Mouse (Mus musculus): ENCODE measurements around the gene Krit1. TPM values are rescaled to one million over a fixed set of nuclear protein-coding genes. Genes with fewer than 3 reads are reported as not detected.
A peak's percentile ranks its signal among the peaks of the same experiment; 100 is the strongest.
"Not testable (repeated sequence)": the region's sequence is repeated elsewhere in the genome, so short reads cannot be mapped to it uniquely, and the experiment has no call there.

Krit1 gene
- polyA plus RNA-seq, 1 experiment from 2014 or later = 68.8 TPM

DNA sequence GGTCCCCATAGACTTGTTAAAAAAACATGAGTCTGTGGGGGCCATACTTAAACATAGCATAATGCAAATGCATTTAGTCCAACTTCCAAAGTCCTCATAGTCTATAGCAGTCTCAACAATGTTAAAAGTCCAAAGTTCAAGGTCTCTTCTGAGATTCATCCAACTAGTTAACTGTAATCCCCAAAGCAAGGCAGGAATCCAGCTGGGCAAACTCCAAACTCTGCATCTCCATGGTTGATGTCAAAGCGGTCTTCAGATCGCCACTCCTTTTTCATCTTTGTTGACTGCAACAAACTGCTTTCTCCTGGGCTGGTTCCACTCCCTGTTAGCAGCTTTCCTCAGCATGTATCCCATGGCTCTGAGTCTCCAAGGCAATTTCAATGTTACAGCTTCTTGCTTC lies 5.9 kb upstream of the Krit1 start:
- not testable (repeated sequence) for H3K9me3 ChIP-seq (ENCODE audit: control insufficient read depth, low read length); H3K4me3 ChIP-seq (replicated peaks; ENCODE audit: low read depth, low read length); H3K9ac ChIP-seq (replicated peaks; ENCODE audit: low read length); H3K36me3 ChIP-seq (ENCODE audit: control insufficient read depth, insufficient read depth, low read length); H3K4me2 ChIP-seq (ENCODE audit: low read length); ATAC-seq (ENCODE audit: low FRiP score, low TSS enrichment); H3K27ac ChIP-seq (replicated peaks; ENCODE audit: low read depth, low read length); H3K27me3 ChIP-seq (ENCODE audit: control insufficient read depth, insufficient read depth, low read length); DNase-seq
- WGBS = 100% methylated on average over 2 of the region's 2 CpGs
- 0 out of 2 replicates have a peak, but pooled peaks cover 12% of the 10 kb centered on the region for H3K4me1 ChIP-seq (ENCODE audit: control insufficient read depth, insufficient read depth, low read length)

DNA sequence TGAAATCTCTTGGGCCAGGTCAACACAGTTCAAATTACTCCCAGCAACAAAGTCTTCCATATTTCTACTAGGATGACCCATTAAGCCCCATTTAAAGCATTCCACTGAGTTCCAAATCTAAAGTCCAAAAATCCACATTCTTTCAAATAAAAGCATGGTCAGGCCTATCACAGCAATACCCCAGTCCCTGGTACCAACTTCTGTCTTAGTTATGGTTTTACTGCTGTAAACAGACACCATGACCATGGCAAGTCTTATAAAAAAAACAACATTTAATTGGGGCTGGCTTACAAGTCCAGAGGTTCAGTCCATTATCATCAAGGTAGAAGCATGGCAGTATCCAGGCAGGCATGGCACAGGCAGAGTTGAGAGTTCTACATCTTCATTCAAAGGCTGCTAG lies 4.3 kb upstream of the Krit1 start:
- H3K9ac ChIP-seq (replicated peaks; ENCODE audit: low read length) = not testable (repeated sequence)

DNA sequence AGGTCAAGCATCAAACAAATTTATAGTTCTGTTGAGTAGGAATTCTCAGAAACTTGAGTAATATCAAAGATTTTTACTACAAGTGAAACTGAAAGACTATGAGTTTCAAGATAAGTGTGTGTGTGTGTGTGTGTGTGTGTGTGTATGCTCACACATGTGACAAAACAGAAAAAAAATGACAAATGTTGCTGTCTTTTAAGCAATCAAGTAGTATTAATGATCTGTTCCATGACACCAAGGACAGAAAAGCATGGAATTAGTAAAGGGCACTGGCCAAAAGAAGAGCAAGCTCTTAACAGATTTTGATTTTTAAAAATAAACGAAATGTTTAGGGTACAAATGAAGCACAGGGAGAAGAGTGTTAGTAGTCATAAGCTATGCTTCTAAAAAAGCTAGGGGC lies 2.9 kb upstream of the Krit1 start:
- no peak overlapping the region for H3K4me3 ChIP-seq (replicated peaks; ENCODE audit: low read depth, low read length)
- ATAC-seq (ENCODE audit: low FRiP score, low TSS enrichment) (no peak), DNase-seq (no peak)

More for the DNA sequence above, 4.3 kb upstream of the Krit1 start:
- not testable (repeated sequence) for H3K27me3 ChIP-seq (ENCODE audit: control insufficient read depth, insufficient read depth, low read length); H3K36me3 ChIP-seq (ENCODE audit: control insufficient read depth, insufficient read depth, low read length); DNase-seq; H3K9me3 ChIP-seq (ENCODE audit: control insufficient read depth, low read length); ATAC-seq (ENCODE audit: low FRiP score, low TSS enrichment); H3K4me3 ChIP-seq (replicated peaks; ENCODE audit: low read depth, low read length); H3K4me2 ChIP-seq (ENCODE audit: low read length); H3K27ac ChIP-seq (replicated peaks; ENCODE audit: low read depth, low read length)
- 0 out of 2 replicates have a peak, but pooled peaks cover 12% of the 10 kb centered on the region for H3K4me1 ChIP-seq (ENCODE audit: control insufficient read depth, insufficient read depth, low read length)

DNA sequence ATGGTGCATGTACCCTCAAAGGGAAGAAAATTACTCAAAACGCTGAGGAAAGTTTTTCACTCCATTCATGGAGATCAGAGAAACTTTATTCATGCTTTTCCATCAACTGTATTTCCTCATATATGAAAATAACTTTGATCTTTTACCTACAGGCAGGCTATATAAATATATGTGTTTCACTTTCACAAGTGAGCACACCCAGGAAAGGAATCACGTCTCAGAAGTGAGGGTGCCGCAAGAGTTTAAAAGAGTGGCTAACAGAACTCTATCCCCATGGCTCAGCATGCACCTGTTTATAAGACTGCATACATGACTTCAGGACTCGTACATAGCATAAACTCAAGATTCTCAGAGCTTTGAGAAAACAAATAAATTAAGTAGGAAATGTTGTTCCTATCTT lies 2.1 kb upstream of the Krit1 start:
- Histone ChIP-seq H3K27ac (replicated peaks; ENCODE audit: low read depth, low read length) (no peak overlapping the region), H3K4me2 (ENCODE audit: low read length) (peak overlapping the region; percentile 87), H3K9me3 (ENCODE audit: control insufficient read depth, low read length) (no peaks in the 10 kb centered on the region), H3K36me3 (ENCODE audit: control insufficient read depth, insufficient read depth, low read length) (no peaks in the 10 kb centered on the region), H3K9ac (replicated peaks; ENCODE audit: low read length) (no peak overlapping the region), H3K4me3 (replicated peaks; ENCODE audit: low read depth, low read length) (peak overlapping the region; percentile 14; the same call in 1 of the 2 replicates), H3K27me3 (ENCODE audit: control insufficient read depth, insufficient read depth, low read length) (no peaks in the 10 kb centered on the region), H3K4me1 (ENCODE audit: control insufficient read depth, insufficient read depth, low read length) (peaks cover 16% of the 10 kb centered on the region)
- no peak for ATAC-seq (ENCODE audit: low FRiP score, low TSS enrichment)
- no peak for DNase-seq
- WGBS = 85% methylated on average over 4 of the region's 4 CpGs

More for the DNA sequence above, 2.9 kb upstream of the Krit1 start:
- no peak overlapping the region for H3K4me2 ChIP-seq (ENCODE audit: low read length)
- H3K9ac ChIP-seq (replicated peaks; ENCODE audit: low read length) = no peak overlapping the region
- peaks cover 16% of the 10 kb centered on the region for H3K4me1 ChIP-seq (ENCODE audit: control insufficient read depth, insufficient read depth, low read length)
- no peaks in the 10 kb centered on the region for H3K9me3 ChIP-seq (ENCODE audit: control insufficient read depth, low read length)
- H3K27ac ChIP-seq (replicated peaks; ENCODE audit: low read depth, low read length) = no peak overlapping the region
- no peaks in the 10 kb centered on the region for H3K27me3 ChIP-seq (ENCODE audit: control insufficient read depth, insufficient read depth, low read length)
- 96% methylated on average over 1 of the region's 1 CpGs for WGBS
- no peaks in the 10 kb centered on the region for H3K36me3 ChIP-seq (ENCODE audit: control insufficient read depth, insufficient read depth, low read length)

DNA sequence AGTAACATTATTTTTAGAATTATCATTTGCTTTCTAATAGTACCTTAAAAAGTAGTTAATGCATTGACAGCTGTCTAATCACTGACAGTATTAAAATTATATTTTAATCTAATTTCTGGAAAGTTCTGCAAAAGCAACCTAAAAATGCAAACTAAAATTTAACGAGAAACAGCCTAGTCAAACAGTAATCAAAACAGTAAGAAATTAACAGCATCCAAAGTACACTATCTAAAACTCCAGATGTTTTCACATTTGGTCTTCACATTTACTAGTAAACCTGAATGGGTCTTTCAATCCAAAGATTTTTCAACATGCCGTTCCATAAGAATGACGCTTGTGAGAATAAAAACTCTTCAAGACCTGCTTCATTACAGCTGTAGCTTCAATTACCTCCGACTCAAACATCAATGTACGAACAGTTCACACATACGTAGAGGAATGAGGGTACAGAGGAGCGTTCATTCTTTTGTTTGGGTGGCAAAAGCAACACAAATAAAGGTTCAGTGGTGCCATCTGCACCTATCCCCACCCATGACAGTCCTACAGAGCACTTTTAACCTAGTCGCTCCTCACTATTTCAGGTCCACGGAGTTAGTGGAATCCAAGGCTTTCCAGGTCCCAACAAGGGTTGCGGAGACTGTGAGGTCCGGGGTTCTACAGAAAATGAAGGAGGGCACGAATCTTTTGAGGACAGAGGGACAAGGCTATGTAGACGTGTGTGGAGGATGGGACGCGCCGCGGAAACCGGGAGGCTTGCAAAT lies 1.1 kb upstream of the Krit1 start:
- Histone ChIP-seq H3K9ac (replicated peaks; ENCODE audit: low read length) (peak overlapping the region; percentile 83), H3K4me1 (ENCODE audit: control insufficient read depth, insufficient read depth, low read length) (peaks cover 16% of the 10 kb centered on the region), H3K4me3 (replicated peaks; ENCODE audit: low read depth, low read length) (peak overlapping the region; percentile 87), H3K27me3 (ENCODE audit: control insufficient read depth, insufficient read depth, low read length) (no peaks in the 10 kb centered on the region), H3K9me3 (ENCODE audit: control insufficient read depth, low read length) (no peaks in the 10 kb centered on the region), H3K27ac (replicated peaks; ENCODE audit: low read depth, low read length) (peak overlapping the region; percentile 90), H3K4me2 (ENCODE audit: low read length) (peak overlapping the region; percentile 87), H3K36me3 (ENCODE audit: control insufficient read depth, insufficient read depth, low read length) (no peaks in the 10 kb centered on the region; the same call in 1 of the 2 replicates)
- 8% methylated on average over 18 of the region's 18 CpGs for WGBS
- DNase-seq (no peak), ATAC-seq (ENCODE audit: low FRiP score, low TSS enrichment) (no peak)

DNA sequence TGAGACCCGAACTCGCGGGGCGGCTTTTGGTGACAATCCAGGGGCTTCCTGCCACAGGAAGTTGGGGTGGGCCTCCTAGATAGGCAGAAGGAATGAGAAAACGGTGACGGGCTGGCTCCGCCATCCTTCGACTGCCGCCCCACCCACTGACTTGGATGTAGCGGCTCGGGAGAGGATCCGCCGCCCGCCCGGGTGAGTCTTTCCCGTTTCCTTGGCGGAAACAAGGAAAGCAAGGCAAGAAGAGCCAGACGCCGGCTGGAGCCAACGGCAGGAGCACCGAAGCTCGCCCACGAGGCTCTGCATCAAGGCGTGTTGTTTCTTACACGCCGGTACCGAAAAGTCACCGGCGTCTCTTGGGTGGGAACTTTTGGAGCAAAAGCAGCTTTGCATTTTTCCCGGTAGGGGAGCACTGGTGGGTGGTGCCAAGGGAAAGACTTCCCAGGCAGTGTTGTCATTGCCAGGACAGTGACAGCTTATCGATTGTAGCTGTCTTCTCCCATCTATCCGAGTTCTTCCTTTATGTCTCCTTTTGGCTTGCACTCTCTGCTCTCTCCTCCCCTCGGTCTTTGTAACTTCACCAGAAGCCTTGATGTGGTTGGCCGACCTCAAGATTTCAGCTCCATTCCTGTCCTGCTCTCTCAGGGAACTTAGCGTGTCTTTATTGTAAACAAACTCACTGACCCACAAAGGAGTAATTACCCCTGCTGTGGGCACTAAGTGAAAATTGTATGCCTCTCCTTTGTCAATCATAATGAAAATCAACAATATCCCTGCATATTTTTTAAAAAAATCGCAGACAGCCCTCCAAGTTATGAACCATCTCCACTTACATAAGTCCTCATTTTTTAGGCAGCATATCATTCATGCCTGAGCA lies 545 bp downstream of the Krit1 start:
- no peaks in the 10 kb centered on the region for H3K27me3 ChIP-seq (ENCODE audit: control insufficient read depth, insufficient read depth, low read length)
- DNase-seq (no peak), ATAC-seq (ENCODE audit: low FRiP score, low TSS enrichment) (peak; percentile 81)
- peak overlapping the region; percentile 83 for H3K9ac ChIP-seq (replicated peaks; ENCODE audit: low read length)
- H3K27ac ChIP-seq (replicated peaks; ENCODE audit: low read depth, low read length) = peak overlapping the region; percentile 90
- no peaks in the 10 kb centered on the region for H3K9me3 ChIP-seq (ENCODE audit: control insufficient read depth, low read length)
- H3K4me1 ChIP-seq (ENCODE audit: control insufficient read depth, insufficient read depth, low read length) = peaks cover 16% of the 10 kb centered on the region
- H3K4me3 ChIP-seq (replicated peaks; ENCODE audit: low read depth, low read length) = peak overlapping the region; percentile 87
- peak overlapping the region; percentile 87 for H3K4me2 ChIP-seq (ENCODE audit: low read length)
- H3K36me3 ChIP-seq (ENCODE audit: control insufficient read depth, insufficient read depth, low read length) = peaks cover 9% of the 10 kb centered on the region
- under 1% methylated on average over 36 of the region's 36 CpGs for WGBS

DNA sequence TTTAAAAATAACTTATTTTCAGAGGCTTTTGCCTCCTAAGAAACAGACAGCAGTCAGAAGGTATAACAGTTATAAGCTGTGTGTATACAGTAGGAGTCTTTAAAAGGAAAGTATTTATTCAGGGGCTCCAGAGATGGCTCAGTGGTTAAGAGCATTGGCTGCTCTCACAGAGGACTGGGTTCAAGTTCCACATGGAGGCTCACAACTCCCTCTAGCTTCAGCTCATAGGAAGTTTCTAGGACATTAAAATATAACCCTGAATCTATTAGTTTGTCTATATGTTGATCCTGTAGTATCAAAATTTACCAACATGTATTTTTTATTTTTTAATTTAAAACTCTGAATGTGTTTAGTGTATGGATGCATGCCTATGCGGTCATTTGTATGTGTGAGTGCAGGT lies 5.5 kb downstream of the Krit1 start:
- no peaks in the 10 kb centered on the region for H3K27me3 ChIP-seq (ENCODE audit: control insufficient read depth, insufficient read depth, low read length)
- no peak overlapping the region for H3K27ac ChIP-seq (replicated peaks; ENCODE audit: low read depth, low read length)
- no peaks in the 10 kb centered on the region for H3K9me3 ChIP-seq (ENCODE audit: control insufficient read depth, low read length)
- WGBS = 100% methylated on average over 1 of the region's 1 CpGs
- no peak overlapping the region for H3K4me3 ChIP-seq (replicated peaks; ENCODE audit: low read depth, low read length)
- no peak overlapping the region for H3K4me2 ChIP-seq (ENCODE audit: low read length)
- no peak overlapping the region for H3K9ac ChIP-seq (replicated peaks; ENCODE audit: low read length)
- no peak for ATAC-seq (ENCODE audit: low FRiP score, low TSS enrichment)
- peaks cover 4% of the 10 kb centered on the region for H3K4me1 ChIP-seq (ENCODE audit: control insufficient read depth, insufficient read depth, low read length)
- H3K36me3 ChIP-seq (ENCODE audit: control insufficient read depth, insufficient read depth, low read length) = peaks cover 31% of the 10 kb centered on the region
- DNase-seq = no peak

DNA sequence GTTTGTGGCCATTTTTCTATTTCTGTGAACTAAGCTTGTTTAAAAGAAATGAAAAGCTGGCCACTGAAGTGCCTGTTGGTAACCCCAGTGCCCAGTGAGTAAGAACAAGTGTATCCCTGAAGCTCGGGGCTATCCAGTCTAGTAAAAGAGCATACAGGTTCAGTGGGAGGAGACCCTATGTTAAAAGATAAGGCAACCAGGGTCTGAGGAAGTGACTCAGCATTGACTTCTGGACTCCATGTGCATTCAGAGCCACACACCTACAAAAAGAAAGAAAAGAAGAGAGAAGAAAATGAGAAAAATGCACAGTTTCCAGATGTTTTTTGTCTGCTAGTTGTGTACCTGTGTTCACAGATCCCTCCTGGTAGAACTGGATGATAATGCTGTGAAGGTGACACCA lies 31.1 kb downstream of the Krit1 start:
- H3K27me3 ChIP-seq (ENCODE audit: control insufficient read depth, insufficient read depth, low read length) = no peaks in the 10 kb centered on the region
- DNase-seq (no peak), ATAC-seq (ENCODE audit: low FRiP score, low TSS enrichment) (no peak)
- no peak overlapping the region for H3K4me2 ChIP-seq (ENCODE audit: low read length)
- WGBS = 89% methylated on average over 1 of the region's 1 CpGs
- no peak overlapping the region for H3K27ac ChIP-seq (replicated peaks; ENCODE audit: low read depth, low read length)
- H3K9me3 ChIP-seq (ENCODE audit: control insufficient read depth, low read length) = 0 out of 2 replicates have a peak, but pooled peaks cover 4% of the 10 kb centered on the region
- H3K4me3 ChIP-seq (replicated peaks; ENCODE audit: low read depth, low read length) = no peak overlapping the region
- H3K9ac ChIP-seq (replicated peaks; ENCODE audit: low read length) = no peak overlapping the region
- H3K4me1 ChIP-seq (ENCODE audit: control insufficient read depth, insufficient read depth, low read length) = no peaks in the 10 kb centered on the region
- peaks cover 59% of the 10 kb centered on the region for H3K36me3 ChIP-seq (ENCODE audit: control insufficient read depth, insufficient read depth, low read length)

All from midbrain, embryonic 14.5 days (tissue).